Comparison of ENCODE assay signal across 20 mouse cellular contexts in the genomic region with DNA sequence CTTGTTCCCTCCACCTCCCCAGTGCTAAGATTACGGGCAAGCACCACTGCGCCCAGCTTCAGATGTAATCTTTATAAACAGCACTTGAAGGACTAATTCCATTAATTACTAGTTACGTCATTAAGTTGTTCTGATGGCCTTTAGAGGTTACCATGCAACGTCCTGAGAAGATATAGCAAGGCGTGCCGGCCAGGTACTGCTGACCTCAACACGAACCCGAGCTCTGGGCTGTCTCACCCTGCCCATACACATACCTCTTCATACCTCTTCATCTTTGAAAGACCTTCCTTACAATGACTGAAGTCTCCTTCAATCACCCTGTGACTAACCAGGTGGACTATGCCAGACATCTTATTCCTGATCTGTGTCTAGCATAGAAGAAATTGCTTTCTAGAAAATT.
"Had no signal": no experiment of that assay in that cellular context is flagged by ENCODE, and none has a peak within 500 bp of the region (broad histone marks: within the 10 kb centered on the region; RNA-seq: fewer than 3 reads in every experiment).

No protein-coding gene starts in this region.

- ATAC-seq: midbrain, embryonic 16.5 days had no signal

- H3K36me3 ChIP-seq: midbrain, embryonic 10.5 days; midbrain, embryonic 12.5 days; neural tube, embryonic 13.5 days; neural tube, embryonic 15.5 days had no signal

- H3K9me3 ChIP-seq: midbrain, embryonic 10.5 days; midbrain, embryonic 12.5 days; neural tube, embryonic 13.5 days; neural tube, embryonic 15.5 days had no signal

- H3K27ac ChIP-seq: liver, embryonic 14.5 days; midbrain, embryonic 10.5 days; midbrain, embryonic 12.5 days; neural tube, embryonic 13.5 days; neural tube, embryonic 15.5 days had no signal

- DNase-seq: lung, adult 18-20 months; lung, embryonic 14.5 days; lung, postnatal 10 days; lung, postnatal 4 days; midbrain, embryonic 14.5 days; retina, postnatal 1 day; right cerebral cortex, adult 18-20 months; right cerebral cortex, postnatal 25 days; right cerebral cortex, postnatal 4 days; spleen, adult 18-20 months; thymus, adult 2 months; thymus, postnatal 25 days; thymus, postnatal 4 days had no signal

- H3K9ac ChIP-seq: liver, embryonic 14.5 days; lung, embryonic 14.5 days; midbrain, embryonic 12.5 days; neural tube, embryonic 13.5 days; neural tube, embryonic 15.5 days had no signal

- H3K4me3 ChIP-seq: midbrain, embryonic 10.5 days; midbrain, embryonic 12.5 days; myocyte; neural tube, embryonic 13.5 days; neural tube, embryonic 15.5 days had no signal

- H3K4me1 ChIP-seq: midbrain, embryonic 10.5 days; midbrain, embryonic 12.5 days; neural tube, embryonic 13.5 days; neural tube, embryonic 15.5 days had no signal

- H3K4me2 ChIP-seq: lung, embryonic 14.5 days; midbrain, embryonic 12.5 days; neural tube, embryonic 13.5 days; neural tube, embryonic 15.5 days had no signal

- H3K27me3 ChIP-seq: neural tube, embryonic 13.5 days; neural tube, embryonic 15.5 days had no signal
